Mouse (Mus musculus) forebrain, embryonic 13.5 days (tissue): ENCODE results near the gene Slc25a19. TPM values are rescaled to one million over a fixed set of nuclear protein-coding genes. Genes with fewer than 3 reads are reported as not detected.
A peak's percentile ranks its signal among the peaks of the same experiment; 100 is the strongest.

Experiments used
- ATAC-seq: fragments of 200-750 bp; cut with Nextera tagmentation; 2 replicates; pipeline ENCODE4 v1.8.0; 2017
- H3K27ac ChIP-seq: fragments of 300-500 bp; sonication (generic); 2 replicates; pipeline ENCODE4 v1.5.1; 2015; ENCODE audit warnings: inconsistent platforms, mild to moderate bottlenecking, moderate library complexity
- H3K27me3 ChIP-seq: fragments of 300-500 bp; sonication (generic); 2 replicates; pipeline ENCODE4 v1.6.1; 2015; ENCODE audit warnings: mild to moderate bottlenecking, inconsistent platforms
- H3K36me3 ChIP-seq: fragments of 300-500 bp; sonication (generic); 2 replicates; pipeline ENCODE4 v1.6.1; 2015; ENCODE audit warnings: mild to moderate bottlenecking, inconsistent platforms; ENCODE audit not compliant: poor library complexity, severe bottlenecking
- H3K4me1 ChIP-seq: fragments of 300-500 bp; sonication (generic); 2 replicates; pipeline ENCODE4 v1.6.1; 2015; ENCODE audit warnings: inconsistent platforms
- H3K4me2 ChIP-seq: fragments of 300-500 bp; sonication (generic); 2 replicates; pipeline ENCODE4 v1.6.1; 2015; ENCODE audit warnings: inconsistent platforms, mild to moderate bottlenecking, moderate library complexity
- H3K4me3 ChIP-seq: fragments of 300-500 bp; sonication (generic); 2 replicates; pipeline ENCODE4 v1.5.1; 2015; ENCODE audit warnings: mild to moderate bottlenecking, inconsistent platforms
- H3K9ac ChIP-seq: fragments of 300-500 bp; sonication (generic); 2 replicates; pipeline ENCODE4 v1.6.1; 2015; ENCODE audit warnings: mild to moderate bottlenecking, inconsistent platforms
- H3K9me3 ChIP-seq: fragments of 300-500 bp; sonication (generic); replicated peaks from 2 replicates; pipeline ENCODE4 v1.6.1; 2016; ENCODE audit warnings: inconsistent platforms
- WGBS: fragments of 180-500 bp; shearing (Covaris S2); methylation state at CpG from one replicate; pipeline ENCODE4 v1.1.7; 2015; 5-methylcytosine and 5-hydroxymethylcytosine counted together
- polyA plus RNA-seq: library from polyadenylated mRNA; unstranded; fragments of >200 nt; fragmentation: Nextera tagmentation; extraction: Ambion mirVana; gene quantifications from 2 replicates; pipeline ENCODE4 v1.2.1, GENCODE M21; 2015

Slc25a19 gene
- polyA plus RNA-seq, 1 experiment from 2014 or later = 37.6 TPM

GRCm38 (mm10) chr11:115629734-115630531, 1.8 kb upstream of the Slc25a19 start:
- Histone ChIP-seq H3K9ac (no peak overlapping the region), H3K4me1 (peaks cover 13% of the 10 kb centered on the region), H3K4me2 (no peak overlapping the region), H3K27me3 (no peaks in the 10 kb centered on the region), H3K4me3 (no peak overlapping the region), H3K27ac (no peak overlapping the region), H3K9me3 (no peaks in the 10 kb centered on the region), H3K36me3 (no peaks in the 10 kb centered on the region)
- WGBS = 86% methylated on average over 13 of the region's 13 CpGs
- ATAC-seq = no peak

- no peaks in the 10 kb centered on the region for H3K9me3 ChIP-seq
- H3K9ac ChIP-seq = peak overlapping the region; percentile 45; the same call in 1 of the 2 replicates
- ATAC-seq = no peak; the same call in 1 of the 2 replicates
- peak overlapping the region; percentile 69 for H3K4me3 ChIP-seq
- WGBS = 57% methylated on average over 13 of the region's 13 CpGs
- peaks cover 13% of the 10 kb centered on the region for H3K4me1 ChIP-seq
- H3K27ac ChIP-seq = no peak overlapping the region
- peak overlapping the region; percentile 95 for H3K4me2 ChIP-seq
- H3K36me3 ChIP-seq = no peaks in the 10 kb centered on the region
- H3K27me3 ChIP-seq = no peaks in the 10 kb centered on the region
Observed at GRCm38 (mm10) chr11:115628465-115629101, 488 bp upstream of the Slc25a19 start.

- Histone ChIP-seq H3K27me3 (no peaks in the 10 kb centered on the region), H3K9me3 (no peaks in the 10 kb centered on the region), H3K27ac (no peak overlapping the region), H3K4me1 (peaks cover 13% of the 10 kb centered on the region), H3K9ac (peak overlapping the region; percentile 76), H3K4me2 (peak overlapping the region; percentile 95), H3K4me3 (peak overlapping the region; percentile 69), H3K36me3 (peaks cover 11% of the 10 kb centered on the region)
- 56% methylated on average over 11 of the region's 11 CpGs for WGBS
- no peak for ATAC-seq
Observed at GRCm38 (mm10) chr11:115626824-115627616, 1.1 kb downstream of the Slc25a19 start.

- H3K27ac ChIP-seq = no peak overlapping the region
- H3K9me3 ChIP-seq = no peaks in the 10 kb centered on the region
- ATAC-seq = no peak
- WGBS = 85% methylated on average over 9 of the region's 9 CpGs
- H3K9ac ChIP-seq = peak overlapping the region; percentile 6; the same call in 1 of the 2 replicates
- H3K4me3 ChIP-seq = no peak overlapping the region
- peaks cover 20% of the 10 kb centered on the region for H3K36me3 ChIP-seq
- no peaks in the 10 kb centered on the region for H3K27me3 ChIP-seq
- H3K4me2 ChIP-seq = no peak overlapping the region
- peaks cover 13% of the 10 kb centered on the region for H3K4me1 ChIP-seq
Observed at GRCm38 (mm10) chr11:115625877-115626276, 2.2 kb downstream of the Slc25a19 start.

- H3K9ac ChIP-seq = no peak overlapping the region
- WGBS = 79% methylated on average over 9 of the region's 9 CpGs
Observed at GRCm38 (mm10) chr11:115623487-115624070, 4.5 kb downstream of the Slc25a19 start.

GRCm38 (mm10) chr11:115619949-115620348, 8.1 kb downstream of the Slc25a19 start:
- no peak for ATAC-seq
- no peaks in the 10 kb centered on the region for H3K27me3 ChIP-seq
- peaks cover 65% of the 10 kb centered on the region for H3K36me3 ChIP-seq
- WGBS = 93% methylated on average over 7 of the region's 7 CpGs
- no peak overlapping the region for H3K27ac ChIP-seq
- H3K4me1 ChIP-seq = no peaks in the 10 kb centered on the region
- no peaks in the 10 kb centered on the region for H3K9me3 ChIP-seq
- no peak overlapping the region for H3K9ac ChIP-seq
- no peak overlapping the region for H3K4me3 ChIP-seq
- no peak overlapping the region for H3K4me2 ChIP-seq

More at GRCm38 (mm10) chr11:115623487-115624070, 4.5 kb downstream of the Slc25a19 start:
- H3K9me3 ChIP-seq = no peaks in the 10 kb centered on the region
- H3K4me3 ChIP-seq = no peak overlapping the region
- H3K27me3 ChIP-seq = no peaks in the 10 kb centered on the region
- no peak overlapping the region for H3K4me2 ChIP-seq
- peaks cover 42% of the 10 kb centered on the region for H3K36me3 ChIP-seq
- no peak for ATAC-seq
- peaks cover 12% of the 10 kb centered on the region for H3K4me1 ChIP-seq
- H3K27ac ChIP-seq = no peak overlapping the region

- H3K4me1 ChIP-seq = peaks cover under 1% of the 10 kb centered on the region; the same call in 1 of the 2 replicates
- H3K36me3 ChIP-seq = peaks cover 71% of the 10 kb centered on the region
Observed at GRCm38 (mm10) chr11:115618732-115619516, 9.2 kb downstream of the Slc25a19 start.

GRCm38 (mm10) chr11:115618001-115618400, 10.1 kb downstream of the Slc25a19 start:
- Histone ChIP-seq H3K4me1 (peaks cover 10% of the 10 kb centered on the region), H3K9me3 (no peaks in the 10 kb centered on the region), H3K27me3 (peaks cover 3% of the 10 kb centered on the region; the same call in 1 of the 2 replicates), H3K27ac (no peak overlapping the region), H3K4me2 (no peak overlapping the region), H3K9ac (no peak overlapping the region), H3K36me3 (peaks cover 70% of the 10 kb centered on the region), H3K4me3 (no peak overlapping the region)
- 91% methylated on average over 2 of the region's 2 CpGs for WGBS
- no peak for ATAC-seq

More at GRCm38 (mm10) chr11:115618732-115619516, 9.2 kb downstream of the Slc25a19 start:
- WGBS = 86% methylated on average over 16 of the region's 16 CpGs
- no peaks in the 10 kb centered on the region for H3K9me3 ChIP-seq
- no peak overlapping the region for H3K4me2 ChIP-seq
- H3K4me3 ChIP-seq = no peak overlapping the region
- ATAC-seq = no peak
- H3K9ac ChIP-seq = 0 out of 2 replicates have a peak overlapping the region, but pooled peaks have one; percentile 8
- no peak overlapping the region for H3K27ac ChIP-seq
- H3K27me3 ChIP-seq = peaks cover 3% of the 10 kb centered on the region; the same call in 1 of the 2 replicates

- H3K27ac ChIP-seq = no peak overlapping the region
- no peak overlapping the region for H3K4me3 ChIP-seq
- H3K9me3 ChIP-seq = no peaks in the 10 kb centered on the region
- no peak for ATAC-seq
- H3K9ac ChIP-seq = no peak overlapping the region
- 78% methylated on average over 6 of the region's 6 CpGs for WGBS
- peaks cover 59% of the 10 kb centered on the region for H3K36me3 ChIP-seq
- peaks cover 17% of the 10 kb centered on the region for H3K4me1 ChIP-seq
- H3K4me2 ChIP-seq = no peak overlapping the region
- peaks cover 3% of the 10 kb centered on the region; the same call in 1 of the 2 replicates for H3K27me3 ChIP-seq
Observed at GRCm38 (mm10) chr11:115616893-115617292, 11.2 kb downstream of the Slc25a19 start.

- Histone ChIP-seq H3K4me1 (peaks cover 22% of the 10 kb centered on the region), H3K4me3 (no peak overlapping the region), H3K9me3 (no peaks in the 10 kb centered on the region), H3K4me2 (no peak overlapping the region), H3K27me3 (peaks cover 3% of the 10 kb centered on the region; the same call in 1 of the 2 replicates), H3K27ac (no peak overlapping the region), H3K9ac (no peak overlapping the region), H3K36me3 (peaks cover 56% of the 10 kb centered on the region)
- WGBS = 91% methylated on average over 7 of the region's 7 CpGs
- ATAC-seq = no peak
Observed at GRCm38 (mm10) chr11:115616371-115616770, 11.7 kb downstream of the Slc25a19 start.

- peaks cover 51% of the 10 kb centered on the region for H3K36me3 ChIP-seq
- H3K4me3 ChIP-seq = no peak overlapping the region
- no peaks in the 10 kb centered on the region for H3K9me3 ChIP-seq
- no peak overlapping the region for H3K27ac ChIP-seq
- WGBS = 90% methylated on average over 6 of the region's 6 CpGs
- no peak overlapping the region for H3K4me2 ChIP-seq
- peaks cover 3% of the 10 kb centered on the region; the same call in 1 of the 2 replicates for H3K27me3 ChIP-seq
- ATAC-seq = no peak
- H3K4me1 ChIP-seq = peaks cover 26% of the 10 kb centered on the region
- no peak overlapping the region for H3K9ac ChIP-seq
Observed at GRCm38 (mm10) chr11:115615875-115616274, 12.2 kb downstream of the Slc25a19 start.
